Mouse (Mus musculus): Measurements from ENCODE around the gene Trim72.

Gene Trim72

DNA sequence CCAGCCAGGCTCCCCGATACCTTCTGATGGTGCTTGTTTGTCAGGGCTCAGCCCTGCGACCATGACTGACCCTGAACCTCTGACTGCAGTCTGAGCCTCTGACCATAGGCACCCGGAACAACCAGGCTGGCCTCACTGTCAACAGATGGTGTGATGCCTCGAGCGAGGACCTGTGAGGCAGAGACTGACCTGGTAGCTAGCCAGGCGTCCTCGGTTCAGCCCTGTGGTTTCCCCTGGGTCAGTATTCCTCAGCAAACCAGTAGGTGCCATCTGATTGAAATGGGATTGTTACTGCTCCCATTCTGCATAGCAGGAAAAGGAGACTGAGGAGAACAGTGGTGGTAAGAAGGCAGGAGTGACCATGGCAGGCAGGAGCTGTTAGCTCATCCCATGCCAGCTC is 2.4 kb downstream of the Trim72 start:
- WGBS, result 93% methylated on average over 7 of the region's 7 CpGs

DNA sequence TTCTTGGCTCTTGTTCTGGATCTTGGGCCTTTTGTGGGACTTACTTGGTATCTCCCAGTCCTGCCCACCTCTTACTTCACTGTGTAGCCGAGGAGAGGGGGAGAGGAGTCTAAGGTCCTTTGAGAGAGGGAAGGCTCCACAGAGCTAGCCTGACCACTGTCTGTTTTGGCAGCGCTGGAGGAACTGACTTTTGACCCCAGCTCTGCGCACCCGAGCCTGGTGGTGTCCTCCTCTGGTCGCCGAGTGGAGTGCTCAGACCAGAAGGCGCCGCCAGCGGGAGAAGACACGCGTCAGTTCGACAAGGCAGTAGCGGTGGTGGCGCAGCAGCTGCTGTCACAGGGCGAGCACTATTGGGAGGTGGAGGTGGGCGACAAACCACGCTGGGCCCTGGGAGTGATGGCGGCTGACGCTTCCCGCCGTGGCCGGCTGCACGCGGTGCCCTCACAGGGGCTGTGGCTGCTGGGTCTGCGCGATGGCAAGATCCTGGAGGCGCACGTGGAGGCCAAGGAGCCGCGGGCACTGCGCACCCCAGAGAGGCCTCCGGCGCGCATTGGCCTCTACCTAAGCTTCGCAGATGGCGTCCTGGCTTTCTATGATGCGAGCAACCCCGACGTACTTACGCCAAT is 6.1 kb downstream of the Trim72 start:
- WGBS, result 65% methylated on average over 40 of the region's 40 CpGs

- WGBS, result 56% methylated on average over 13 of the region's 13 CpGs
These were observed 8.5 kb downstream of the Trim72 start for GRCm38 (mm10) chr7:128012136-128012780.

- WGBS, result 64% methylated on average over 13 of the region's 13 CpGs
These were observed 9.4 kb downstream of the Trim72 start for GRCm38 (mm10) chr7:128013116-128013515.

- 86% methylated on average over 5 of the region's 5 CpGs for WGBS
These were observed 12.4 kb downstream of the Trim72 start for GRCm38 (mm10) chr7:128016134-128016533.

- 86% methylated on average over 6 of the region's 6 CpGs for WGBS
These were observed 12.9 kb downstream of the Trim72 start for GRCm38 (mm10) chr7:128016650-128017049.

DNA sequence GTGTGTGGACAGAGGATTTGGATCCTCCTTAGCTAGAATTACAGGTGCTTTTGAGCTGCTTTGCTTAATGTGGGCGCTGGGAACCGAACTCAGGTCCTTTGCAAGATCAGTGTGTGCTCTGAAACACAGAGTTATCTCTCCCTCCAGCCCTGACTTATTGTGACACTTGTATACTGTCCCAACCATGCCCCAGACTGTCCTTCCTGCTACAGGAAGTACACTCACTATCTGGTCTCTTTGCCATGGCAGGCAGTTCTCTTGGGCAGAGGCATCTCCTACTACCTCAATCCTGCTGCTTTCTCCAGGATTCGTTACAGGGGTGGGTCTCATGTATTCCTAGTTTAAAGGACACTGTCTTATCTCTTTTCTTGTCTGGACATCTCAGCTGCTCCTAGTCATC is 14.5 kb downstream of the Trim72 start:
- 88% methylated on average over 3 of the region's 3 CpGs for WGBS

GRCm38 (mm10) chr7:128019187-128019586 is 15.4 kb downstream of the Trim72 start:
- WGBS, result 69% methylated on average over 2 of the region's 2 CpGs

DNA sequence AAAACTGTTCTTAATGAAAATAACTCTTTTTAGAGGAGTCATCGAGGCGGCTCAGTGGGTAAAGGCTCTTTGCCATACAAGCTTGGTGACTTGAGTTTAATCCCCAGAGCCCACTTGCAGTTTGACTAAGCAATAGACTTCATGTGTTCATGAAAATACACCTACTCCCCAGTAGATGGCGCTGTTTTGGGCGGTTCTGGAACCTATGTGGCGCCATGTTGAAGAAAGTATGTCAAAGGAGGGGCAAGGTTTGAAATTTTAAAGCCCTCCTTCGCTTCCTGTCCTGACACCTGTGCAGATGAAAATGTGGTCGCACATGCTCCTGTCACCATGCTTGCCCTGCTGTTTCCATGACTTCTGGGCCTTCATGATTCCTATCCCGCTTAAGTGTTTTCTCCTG is 19.2 kb downstream of the Trim72 start:
- WGBS, result 69% methylated on average over 8 of the region's 8 CpGs

GRCm38 (mm10) chr7:128023565-128023964 is 19.8 kb downstream of the Trim72 start:
- WGBS, result 93% methylated on average over 4 of the region's 4 CpGs

- WGBS, result 94% methylated on average over 9 of the region's 9 CpGs
These were observed 20.6 kb downstream of the Trim72 start for GRCm38 (mm10) chr7:128024364-128024763.

DNA sequence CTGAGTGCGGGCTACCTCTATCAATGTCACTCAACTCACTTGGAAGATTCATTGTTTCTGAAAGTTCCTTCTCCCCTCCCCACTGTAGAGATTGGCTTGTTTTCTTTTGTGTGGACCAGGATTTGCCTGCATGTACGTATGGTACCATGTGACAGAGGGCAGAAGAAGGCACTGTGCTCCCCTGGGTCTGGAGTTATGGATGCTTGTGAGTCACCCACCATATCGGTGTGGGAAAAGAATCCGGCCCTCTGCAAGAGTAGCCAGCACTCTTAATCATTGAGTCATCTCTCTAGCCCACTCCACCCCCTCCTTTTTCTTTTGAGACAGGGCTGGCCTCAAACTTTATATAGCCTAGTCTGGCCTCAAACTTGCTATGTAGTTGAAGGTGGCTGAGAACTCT is 21.2 kb downstream of the Trim72 start:
- 71% methylated on average over 4 of the region's 4 CpGs for WGBS

GRCm38 (mm10) chr7:128025381-128025780 is 21.6 kb downstream of the Trim72 start:
- 71% methylated on average over 4 of the region's 4 CpGs for WGBS

GRCm38 (mm10) chr7:128031403-128031976 is 27.7 kb downstream of the Trim72 start:
- 64% methylated on average over 9 of the region's 9 CpGs for WGBS

DNA sequence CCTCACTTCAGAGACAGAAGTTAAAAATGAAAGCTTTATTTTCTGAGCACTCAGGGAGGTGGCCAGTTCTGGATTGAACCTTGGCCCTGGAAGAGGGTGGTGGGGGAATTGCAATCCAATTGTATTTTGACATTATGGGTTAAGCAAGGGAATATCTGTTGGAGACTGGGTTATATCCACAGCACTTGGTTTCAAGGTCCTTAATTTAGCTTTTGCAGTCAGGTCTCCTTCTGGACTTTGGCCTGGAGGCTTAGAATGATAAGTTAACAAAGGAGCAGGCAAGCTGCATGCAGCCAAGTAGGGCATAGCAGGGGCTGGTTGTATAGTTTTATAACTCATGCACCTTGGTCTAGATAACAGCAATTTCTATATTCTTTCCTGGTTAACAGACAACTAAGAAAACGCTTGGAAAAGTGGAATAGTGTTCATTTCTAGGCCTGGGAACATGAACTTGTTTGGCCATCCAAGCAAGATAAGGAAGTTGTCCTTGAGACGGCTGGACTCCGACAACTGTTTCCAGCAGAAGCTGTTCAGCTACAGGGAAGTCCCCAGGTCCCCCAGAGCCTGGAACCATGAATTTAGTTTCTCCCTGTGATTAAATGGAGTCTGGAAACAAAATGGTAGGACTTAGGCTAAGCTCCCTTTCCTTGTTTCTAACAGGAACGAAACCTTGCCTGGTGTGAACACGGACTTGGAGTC is 28.7 kb downstream of the Trim72 start:
- 95% methylated on average over 5 of the region's 5 CpGs for WGBS

- WGBS, result 97% methylated on average over 3 of the region's 3 CpGs
These were observed 29.2 kb downstream of the Trim72 start for GRCm38 (mm10) chr7:128032989-128033293.

- WGBS, result 95% methylated on average over 4 of the region's 4 CpGs
These were observed 29.9 kb downstream of the Trim72 start for GRCm38 (mm10) chr7:128033616-128034015.

- WGBS, result 83% methylated on average over 15 of the region's 15 CpGs
These were observed 38.5 kb downstream of the Trim72 start for GRCm38 (mm10) chr7:128042161-128042820.

- WGBS, result 73% methylated on average over 4 of the region's 4 CpGs
These were observed 40.5 kb downstream of the Trim72 start for GRCm38 (mm10) chr7:128044142-128044785.

GRCm38 (mm10) chr7:128045640-128046039 is 41.9 kb downstream of the Trim72 start:
- WGBS, result 73% methylated on average over 2 of the region's 2 CpGs

- 88% methylated on average over 4 of the region's 4 CpGs for WGBS
These were observed 45.1 kb downstream of the Trim72 start for GRCm38 (mm10) chr7:128048819-128049218.

- WGBS, result 87% methylated on average over 2 of the region's 2 CpGs
These were observed 45.5 kb downstream of the Trim72 start for GRCm38 (mm10) chr7:128049254-128049653.

All from cerebral cortex, adult 2 months (tissue).